Mouse (Mus musculus) megakaryocyte, embryonic 14.5 days (primary cell): ENCODE results near the gene Lmbr1.

Source experiments
- FLI1 ChIP-seq: IDR thresholded peaks from 2 replicates; pipeline ENCODE4 v1.6.1; 2012; ENCODE audit warnings: low read length, inconsistent platforms, mixed read lengths
- GATA1 ChIP-seq: IDR thresholded peaks from 3 replicates; pipeline ENCODE4 v1.6.1; 2012; ENCODE audit warnings: mixed read lengths, low read length, inconsistent platforms, borderline replicate concordance

GRCm38 (mm10) chr5:29244769-29245168 lies 133.4 kb downstream of the Lmbr1 start:
- no peak for TF ChIP-seq GATA1
- no peak for TF ChIP-seq FLI1
